Mouse (Mus musculus) olfactory bulb, adult 2 months (tissue): ENCODE data around the gene Pla2g16.

Experiments
- CTCF ChIP-seq: fragments of 200-500 bp; IDR thresholded peaks from 2 replicates; pipeline ENCODE4 v1.5.1; 2012; ENCODE audit warnings: low read depth, mild to moderate bottlenecking, low read length, moderate library complexity; ENCODE audit not compliant: insufficient read depth
- POLR2A ChIP-seq: fragments of 200-500 bp; IDR thresholded peaks from 2 replicates; pipeline ENCODE4 v1.6.1; 2012; ENCODE audit warnings: mild to moderate bottlenecking, low read depth, low read length, moderate library complexity; ENCODE audit not compliant: insufficient read depth

GRCm38 (mm10) chr19:7616231-7616930 lies 59.1 kb downstream of the Pla2g16 start:
- no peak for TF ChIP-seq CTCF
- TF ChIP-seq POLR2A = no peak
